8 mouse cellular contexts compared by ENCODE assay signal in the genomic region with DNA sequence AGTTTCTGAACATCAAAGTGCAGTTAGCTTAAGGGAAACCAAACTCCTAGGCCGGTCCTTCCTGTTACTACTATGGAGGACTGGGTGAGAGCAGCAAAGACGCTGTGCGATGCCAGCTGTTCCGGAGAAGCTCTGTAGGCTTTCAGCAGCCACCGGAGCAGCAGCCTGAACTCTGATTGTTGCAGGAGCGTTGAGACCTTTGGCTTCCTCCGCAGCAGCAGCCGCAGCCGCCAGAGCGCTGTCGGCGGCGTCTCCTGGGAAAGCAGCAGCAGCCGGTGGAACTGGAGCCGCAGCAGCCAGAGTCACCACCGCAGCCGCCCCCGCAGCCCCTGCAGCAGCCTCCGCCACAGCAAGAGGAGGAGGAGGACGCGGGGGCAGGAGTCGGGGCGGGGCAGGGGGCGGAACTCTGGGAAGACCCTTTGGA. TPM values are rescaled to one million over a fixed set of nuclear protein-coding genes. Genes with fewer than 3 reads are reported as not detected.
A peak's percentile ranks its signal among the peaks of the same experiment; 100 is the strongest.
DNase-seq lines count a peak whose midpoint lies in the region; ATAC-seq and TF ChIP-seq lines count a peak whose summit lies in the region.

No protein-coding gene starts in this region.

- H3K9me3 ChIP-seq in lung, embryonic 16.5 days (ENCODE audit: control insufficient read depth, low read length): no peaks in the 10 kb centered on the region
- H3K9me3 ChIP-seq in embryonic facial prominence, embryonic 13.5 days: no peaks in the 10 kb centered on the region
- H3K9me3 ChIP-seq in midbrain, embryonic 10.5 days (replicated peaks): no peaks in the 10 kb centered on the region

- peak overlapping the region; percentile 57 for H3K4me3 ChIP-seq in lung, embryonic 16.5 days (ENCODE audit: low read length)
- peak overlapping the region; percentile 51 for H3K4me3 ChIP-seq in embryonic facial prominence, embryonic 13.5 days
- peak overlapping the region; percentile 53 for H3K4me3 ChIP-seq in midbrain, embryonic 10.5 days
- H3K4me3 ChIP-seq in thymus, adult 2 months (ENCODE audit: control insufficient read depth, insufficient read depth, low read length): no peak overlapping the region

- peak; percentile 69 for ATAC-seq in lung, embryonic 16.5 days (ENCODE audit: low read depth)
- peak; percentile 56 for ATAC-seq in embryonic facial prominence, embryonic 13.5 days (ENCODE audit: insufficient number of reproducible peaks, insufficient read depth, low FRiP score, low TSS enrichment, low read depth)

- no peaks in the 10 kb centered on the region for H3K27me3 ChIP-seq in lung, embryonic 16.5 days (ENCODE audit: control insufficient read depth, insufficient read depth, low read depth, low read length)
- H3K27me3 ChIP-seq in embryonic facial prominence, embryonic 13.5 days: no peaks in the 10 kb centered on the region
- H3K27me3 ChIP-seq in midbrain, embryonic 10.5 days (ENCODE audit: low read depth, poor library complexity, severe bottlenecking): peaks cover 20% of the 10 kb centered on the region
- no peaks in the 10 kb centered on the region; the same call in 1 of the 2 replicates for H3K27me3 ChIP-seq in thymus, adult 2 months (ENCODE audit: control insufficient read depth, insufficient read depth, low read length)

- H3K4me2 ChIP-seq in lung, embryonic 16.5 days (ENCODE audit: low read depth, low read length): peak overlapping the region; percentile 92
- peak overlapping the region; percentile 78 for H3K4me2 ChIP-seq in embryonic facial prominence, embryonic 13.5 days

- no peaks in the 10 kb centered on the region for H3K36me3 ChIP-seq in lung, embryonic 16.5 days (ENCODE audit: control insufficient read depth, insufficient read depth, low read length)
- no peaks in the 10 kb centered on the region for H3K36me3 ChIP-seq in embryonic facial prominence, embryonic 13.5 days
- H3K36me3 ChIP-seq in midbrain, embryonic 10.5 days: no peaks in the 10 kb centered on the region
- no peaks in the 10 kb centered on the region for H3K36me3 ChIP-seq in thymus, adult 2 months (ENCODE audit: control insufficient read depth, insufficient read depth, low read length)

- TF ChIP-seq CTCF in thymus, adult 2 months (IDR thresholded peaks at IDR 0.05; ENCODE audit: borderline replicate concordance, control insufficient read depth, extremely low read depth, insufficient read depth, low read length, poor library complexity): no peak

- no peak for TF ChIP-seq POLR2A in thymus, adult 2 months (IDR thresholded peaks at IDR 0.05; ENCODE audit: control insufficient read depth, extremely low read depth, insufficient read depth, low read length, poor library complexity)

- H3K9ac ChIP-seq in lung, embryonic 16.5 days (ENCODE audit: low read length): peak overlapping the region; percentile 61
- H3K9ac ChIP-seq in embryonic facial prominence, embryonic 13.5 days: peak overlapping the region; percentile 71

- H3K27ac ChIP-seq in lung, embryonic 16.5 days (ENCODE audit: low read length): no peak overlapping the region
- peak overlapping the region; percentile 66 for H3K27ac ChIP-seq in embryonic facial prominence, embryonic 13.5 days
- H3K27ac ChIP-seq in midbrain, embryonic 10.5 days (replicated peaks): peak overlapping the region; percentile 74
- H3K27ac ChIP-seq in thymus, adult 2 months (ENCODE audit: control insufficient read depth, insufficient read depth, low read length): no peak overlapping the region

- DNase-seq in lung, postnatal 36 days: no peak
- peak; percentile 44 for DNase-seq in heart, postnatal 4 days
- DNase-seq in layer of hippocampus, postnatal 10 days (ENCODE audit: low spot score in 2 of 2): peak; percentile 13 to 41
- DNase-seq in midbrain, embryonic 10.5 days (ENCODE audit: low spot score): peak; percentile 86
- DNase-seq in right cerebral cortex, postnatal 4 days: peak; percentile 31
- DNase-seq in thymus, adult 2 months: no peak

- H3K4me1 ChIP-seq in lung, embryonic 16.5 days (replicated peaks; ENCODE audit: control insufficient read depth, insufficient read depth, low read length): no peaks in the 10 kb centered on the region
- H3K4me1 ChIP-seq in embryonic facial prominence, embryonic 13.5 days: peaks cover 10% of the 10 kb centered on the region; the same call in 1 of the 2 replicates
- peaks cover 15% of the 10 kb centered on the region for H3K4me1 ChIP-seq in midbrain, embryonic 10.5 days
- H3K4me1 ChIP-seq in thymus, adult 2 months (replicated peaks; ENCODE audit: control insufficient read depth, insufficient read depth, low read length): no peaks in the 10 kb centered on the region

- WGBS in lung, embryonic 16.5 days: 0% methylated on average over 20 of the region's 24 CpGs
- under 1% methylated on average over 24 of the region's 24 CpGs for WGBS in embryonic facial prominence, embryonic 13.5 days
- WGBS in midbrain, embryonic 10.5 days: under 1% methylated on average over 24 of the region's 24 CpGs
- WGBS in thymus, adult 2 months: 4% methylated on average over 24 of the region's 24 CpGs

RNA-seq across cellular contexts. Expression of gene Crct1, which starts 1.1 kb away (rescaled TPM):
- 1.5 TPM in 1 of 2 replicates, not detected in the other for polyA plus RNA-seq in lung, embryonic 16.5 days (2015; fragmentation: Nextera tagmentation; extraction: Ambion mirVana)
- polyA plus RNA-seq in embryonic facial prominence, embryonic 13.5 days (2015; fragmentation: Nextera tagmentation; extraction: Ambion mirVana): 0.65 and 0.91 TPM in 2 replicates
- total RNA-seq in heart, postnatal 4 days (2021): not detected
- total RNA-seq in layer of hippocampus, postnatal 10 days (2021): not detected
- polyA plus RNA-seq in midbrain, embryonic 10.5 days (2016; fragmentation: Nextera tagmentation; extraction: Ambion mirVana): 0.17 and 0.32 TPM in 2 replicates
- polyA plus RNA-seq in thymus, adult 2 months (2012; rRNA removed): 3.1 and 3.9 TPM in 2 replicates

RNA-seq across cellular contexts. Expression of gene Lce1m, which starts 4.5 kb away (rescaled TPM):
- polyA plus RNA-seq in lung, embryonic 16.5 days (2015; fragmentation: Nextera tagmentation; extraction: Ambion mirVana): 0.58 TPM in 1 of 2 replicates, not detected in the other
- polyA plus RNA-seq in embryonic facial prominence, embryonic 13.5 days (2015; fragmentation: Nextera tagmentation; extraction: Ambion mirVana): not detected in 2 replicates
- not detected for total RNA-seq in heart, postnatal 4 days (2021)
- total RNA-seq in layer of hippocampus, postnatal 10 days (2021): not detected
- polyA plus RNA-seq in midbrain, embryonic 10.5 days (2016; fragmentation: Nextera tagmentation; extraction: Ambion mirVana): not detected in 2 replicates
- 0.51 and 0.73 TPM in 2 replicates for polyA plus RNA-seq in thymus, adult 2 months (2012; rRNA removed)

RNA-seq across cellular contexts. Expression of gene Lce3f, which starts 22.4 kb away (rescaled TPM):
- 0.70 TPM in 1 of 2 replicates, not detected in the other for polyA plus RNA-seq in lung, embryonic 16.5 days (2015; fragmentation: Nextera tagmentation; extraction: Ambion mirVana)
- not detected in 2 replicates for polyA plus RNA-seq in embryonic facial prominence, embryonic 13.5 days (2015; fragmentation: Nextera tagmentation; extraction: Ambion mirVana)
- not detected for total RNA-seq in heart, postnatal 4 days (2021)
- not detected for total RNA-seq in layer of hippocampus, postnatal 10 days (2021)
- not detected in 2 replicates for polyA plus RNA-seq in midbrain, embryonic 10.5 days (2016; fragmentation: Nextera tagmentation; extraction: Ambion mirVana)
- 0.43 TPM in 1 of 2 replicates, not detected in the other for polyA plus RNA-seq in thymus, adult 2 months (2012; rRNA removed)

RNA-seq across cellular contexts. Expression of gene Lce3e, which starts 47.5 kb away (rescaled TPM):
- not detected in 2 replicates for polyA plus RNA-seq in lung, embryonic 16.5 days (2015; fragmentation: Nextera tagmentation; extraction: Ambion mirVana)
- polyA plus RNA-seq in embryonic facial prominence, embryonic 13.5 days (2015; fragmentation: Nextera tagmentation; extraction: Ambion mirVana): not detected in 2 replicates
- not detected for total RNA-seq in heart, postnatal 4 days (2021)
- not detected for total RNA-seq in layer of hippocampus, postnatal 10 days (2021)
- not detected in 2 replicates for polyA plus RNA-seq in midbrain, embryonic 10.5 days (2016; fragmentation: Nextera tagmentation; extraction: Ambion mirVana)
- 0.34 TPM in 1 of 2 replicates, not detected in the other for polyA plus RNA-seq in thymus, adult 2 months (2012; rRNA removed)

RNA-seq across cellular contexts. Expression of gene Gm4858, which starts 54.2 kb away (rescaled TPM):
- not detected in 2 replicates for polyA plus RNA-seq in lung, embryonic 16.5 days (2015; fragmentation: Nextera tagmentation; extraction: Ambion mirVana)
- polyA plus RNA-seq in embryonic facial prominence, embryonic 13.5 days (2015; fragmentation: Nextera tagmentation; extraction: Ambion mirVana): not detected in 2 replicates
- not detected for total RNA-seq in heart, postnatal 4 days (2021)
- total RNA-seq in layer of hippocampus, postnatal 10 days (2021): not detected
- not detected in 2 replicates for polyA plus RNA-seq in midbrain, embryonic 10.5 days (2016; fragmentation: Nextera tagmentation; extraction: Ambion mirVana)
- polyA plus RNA-seq in thymus, adult 2 months (2012; rRNA removed): 0.13 TPM in 1 of 2 replicates, not detected in the other

Comparison
In these comparisons a context has a peak if more than half of its experiments do, and no peak if none do; other contexts are left out.
1. H3K27ac ChIP-seq: peak in embryonic facial prominence, embryonic 13.5 days (single experiment) and midbrain, embryonic 10.5 days (single experiment); none in lung, embryonic 16.5 days (single experiment) and thymus, adult 2 months (single experiment).
2. DNase-seq: peak in heart, postnatal 4 days (single experiment), layer of hippocampus, postnatal 10 days (2 of 2), midbrain, embryonic 10.5 days (single experiment) and right cerebral cortex, postnatal 4 days (single experiment); none in lung, postnatal 36 days (single experiment) and thymus, adult 2 months (single experiment).